Mouse (Mus musculus): ENCODE data around the gene 4932438H23Rik. TPM values are rescaled to one million over a fixed set of nuclear protein-coding genes. Genes with fewer than 3 reads are reported as not detected.
"Not testable (repeated sequence)": the region's sequence is repeated elsewhere in the genome, so short reads cannot be mapped to it uniquely, and the experiment has no call there.

Gene 4932438H23Rik
- polyA plus RNA-seq, 1 experiment from 2014 or later, result not detected

DNA sequence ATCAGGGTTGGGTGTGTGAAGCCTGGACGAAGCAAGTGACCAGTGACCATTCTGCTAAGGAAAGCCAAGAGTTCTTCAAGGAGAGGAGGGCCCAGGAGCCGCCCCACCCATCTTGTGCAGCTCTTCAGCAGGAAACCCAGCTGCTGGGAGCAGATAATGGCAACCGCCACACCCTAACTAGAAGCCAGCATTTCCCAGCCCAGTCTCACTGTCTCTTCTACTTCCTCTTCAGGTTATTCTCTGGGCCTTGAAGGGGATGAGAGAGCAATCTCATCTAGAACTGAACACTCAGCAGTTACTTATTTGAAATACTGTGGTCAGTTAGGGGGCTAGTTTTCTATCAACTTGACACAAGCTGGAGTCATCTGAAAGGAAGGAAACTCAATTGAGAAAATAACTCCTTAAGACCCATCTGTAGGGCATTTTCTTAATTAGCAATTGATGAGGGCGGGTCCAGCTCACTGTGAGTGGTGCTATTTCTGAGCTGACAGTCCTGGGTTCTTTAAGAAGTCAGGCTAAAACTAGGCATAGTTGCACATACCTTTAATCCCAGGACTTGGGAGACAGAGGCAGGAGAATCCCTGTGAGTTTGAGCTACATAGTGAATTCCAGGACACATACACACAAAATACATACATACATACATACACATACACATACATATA lies 8.1 kb downstream of the 4932438H23Rik start:
- H3K27me3 ChIP-seq (replicated peaks; ENCODE audit: control insufficient read depth, insufficient read depth, low read length), result 0 out of 2 replicates have a peak, but pooled peaks cover 5% of the 10 kb centered on the region
- no peak overlapping the region for H3K9ac ChIP-seq (ENCODE audit: low read length)
- H3K9me3 ChIP-seq (ENCODE audit: control insufficient read depth, low read length), result no peaks in the 10 kb centered on the region
- no peak overlapping the region for H3K4me2 ChIP-seq (ENCODE audit: low read length)
- no peak overlapping the region for H3K27ac ChIP-seq (ENCODE audit: low read depth)
- ATAC-seq (replicated peaks; ENCODE audit: low FRiP score, low TSS enrichment, low read depth) (no peak), DNase-seq (ENCODE audit: low spot score) (no peak)
- no peaks in the 10 kb centered on the region for H3K4me1 ChIP-seq (replicated peaks; ENCODE audit: control insufficient read depth, insufficient read depth, low read length)
- H3K4me3 ChIP-seq (ENCODE audit: low read depth, low read length), result no peak overlapping the region
- no peaks in the 10 kb centered on the region for H3K36me3 ChIP-seq (ENCODE audit: control insufficient read depth, insufficient read depth, low read length)
- WGBS, result 64% methylated on average over 4 of the region's 4 CpGs

DNA sequence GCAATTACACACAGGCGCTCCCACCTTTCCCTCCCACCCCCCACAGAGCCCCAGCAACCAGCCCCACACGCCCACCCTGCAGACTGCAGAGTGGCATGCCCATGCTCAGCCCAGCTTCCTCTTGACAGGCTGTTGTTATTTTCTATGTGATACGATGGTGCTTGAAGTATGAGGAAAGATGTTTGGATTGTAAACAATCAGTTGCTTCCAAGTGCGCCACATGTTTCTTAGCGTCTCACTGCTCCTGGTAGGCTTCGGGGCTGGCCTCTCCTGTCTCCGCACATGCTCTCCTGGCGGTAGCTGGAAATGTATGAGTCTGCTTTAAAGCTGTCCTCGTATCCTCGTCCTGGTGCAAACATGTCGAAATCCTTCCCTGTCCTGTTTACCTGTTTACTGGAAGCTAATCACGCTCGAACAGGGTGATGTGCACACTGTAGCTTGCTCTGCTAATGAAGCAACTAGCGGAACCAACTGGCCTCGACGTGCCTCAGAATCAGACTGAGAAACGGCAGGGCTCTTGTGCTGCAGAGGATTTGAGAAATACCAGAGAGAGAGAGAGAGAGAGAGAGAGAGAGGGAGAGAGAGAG lies 9.6 kb downstream of the 4932438H23Rik start:
- Histone ChIP-seq H3K4me3 (ENCODE audit: low read depth, low read length) (no peak overlapping the region), H3K27ac (ENCODE audit: low read depth) (no peak overlapping the region), H3K27me3 (replicated peaks; ENCODE audit: control insufficient read depth, insufficient read depth, low read length) (0 out of 2 replicates have a peak, but pooled peaks cover 5% of the 10 kb centered on the region), H3K9ac (ENCODE audit: low read length) (no peak overlapping the region), H3K36me3 (ENCODE audit: control insufficient read depth, insufficient read depth, low read length) (no peaks in the 10 kb centered on the region), H3K4me1 (replicated peaks; ENCODE audit: control insufficient read depth, insufficient read depth, low read length) (no peaks in the 10 kb centered on the region), H3K9me3 (ENCODE audit: control insufficient read depth, low read length) (no peaks in the 10 kb centered on the region), H3K4me2 (ENCODE audit: low read length) (no peak overlapping the region)
- DNase-seq (ENCODE audit: low spot score), result no peak
- 54% methylated on average over 17 of the region's 17 CpGs for WGBS
- ATAC-seq (replicated peaks; ENCODE audit: low FRiP score, low TSS enrichment, low read depth), result no peak

DNA sequence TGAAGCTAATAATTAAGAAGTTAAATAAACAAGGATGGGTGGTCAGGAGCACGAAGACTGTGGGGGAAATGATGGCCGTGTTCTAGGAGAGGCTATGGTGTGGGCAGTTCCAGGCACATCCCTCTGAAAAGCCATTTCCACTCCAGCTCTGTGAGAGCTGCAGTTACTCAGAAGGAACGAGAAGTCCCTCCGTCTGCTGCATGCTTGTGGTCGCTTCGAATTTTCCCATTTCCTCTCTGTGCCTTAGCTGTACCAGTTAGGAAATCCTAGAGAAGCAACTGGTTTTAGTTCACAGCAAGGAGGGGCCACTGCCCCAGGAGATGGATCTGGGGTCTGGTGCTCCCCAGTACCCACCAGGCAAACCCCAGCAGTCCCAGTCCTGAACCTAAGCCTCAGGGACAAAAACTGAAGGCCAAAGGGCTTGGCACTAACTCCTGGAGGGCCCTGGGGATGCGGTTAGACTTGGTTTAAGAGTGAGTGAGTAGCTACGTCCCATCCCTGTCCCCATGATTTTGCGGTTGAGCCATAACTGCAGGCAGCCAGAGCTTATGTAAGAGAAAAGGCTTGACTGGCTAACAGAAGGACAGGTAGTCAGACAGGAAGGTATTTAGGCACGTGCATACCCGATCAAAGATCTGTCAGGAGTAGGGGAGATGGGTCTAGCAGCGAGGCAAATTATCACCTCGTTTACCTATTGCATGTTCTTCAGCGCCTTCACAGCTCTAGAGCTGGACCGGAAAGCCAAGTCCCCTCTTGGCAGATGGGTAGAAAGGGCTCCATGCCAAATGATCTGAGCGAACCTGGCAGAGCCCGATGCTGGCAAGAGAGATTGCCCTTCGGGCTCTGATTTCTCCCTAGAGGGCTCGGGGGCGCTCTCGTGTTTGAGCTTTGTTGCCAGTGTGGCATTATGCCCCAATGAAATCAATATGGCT lies 10.3 kb downstream of the 4932438H23Rik start:
- no peak overlapping the region for H3K4me3 ChIP-seq (ENCODE audit: low read depth, low read length)
- DNase-seq (ENCODE audit: low spot score) (no peak), ATAC-seq (replicated peaks; ENCODE audit: low FRiP score, low TSS enrichment, low read depth) (no peak)
- no peaks in the 10 kb centered on the region for H3K4me1 ChIP-seq (replicated peaks; ENCODE audit: control insufficient read depth, insufficient read depth, low read length)
- H3K4me2 ChIP-seq (ENCODE audit: low read length), result no peak overlapping the region
- H3K9ac ChIP-seq (ENCODE audit: low read length), result no peak overlapping the region
- no peaks in the 10 kb centered on the region for H3K36me3 ChIP-seq (ENCODE audit: control insufficient read depth, insufficient read depth, low read length)
- 85% methylated on average over 21 of the region's 21 CpGs for WGBS
- H3K9me3 ChIP-seq (ENCODE audit: control insufficient read depth, low read length), result no peaks in the 10 kb centered on the region
- H3K27me3 ChIP-seq (replicated peaks; ENCODE audit: control insufficient read depth, insufficient read depth, low read length), result 0 out of 2 replicates have a peak, but pooled peaks cover 5% of the 10 kb centered on the region
- no peak overlapping the region for H3K27ac ChIP-seq (ENCODE audit: low read depth)

DNA sequence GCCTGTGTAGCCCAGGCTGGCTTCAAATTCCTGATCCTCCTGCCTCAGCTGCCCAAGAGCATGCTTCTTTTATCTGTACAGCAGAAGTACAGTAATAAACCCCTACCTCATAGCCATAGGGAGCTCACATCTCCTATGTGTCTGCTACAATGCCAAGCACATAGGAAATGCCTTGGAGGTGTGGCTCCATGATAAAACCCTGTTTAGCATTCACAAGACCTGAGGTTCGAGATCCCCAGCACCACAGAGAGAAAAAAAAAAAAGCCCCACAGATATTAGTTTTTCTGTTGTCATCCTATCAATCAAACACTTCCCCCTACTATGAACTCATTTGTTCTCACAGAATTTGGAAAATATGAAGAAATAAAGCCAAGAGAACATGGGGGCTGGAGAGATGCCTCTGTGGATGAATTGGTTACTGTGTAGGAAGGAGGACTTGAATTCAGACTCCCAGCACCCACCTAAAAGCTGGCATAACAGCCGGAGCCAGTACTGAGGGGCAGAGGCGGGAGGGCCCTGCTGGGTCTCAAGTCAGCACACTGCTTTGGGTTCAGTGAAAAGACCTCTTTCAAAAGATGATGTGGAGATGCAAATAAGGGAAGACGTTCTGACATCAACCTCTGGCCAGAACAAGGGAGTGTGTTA lies 11.8 kb downstream of the 4932438H23Rik start:
- Histone ChIP-seq H3K9ac (ENCODE audit: low read length) (no peak overlapping the region), H3K36me3 (ENCODE audit: control insufficient read depth, insufficient read depth, low read length) (no peaks in the 10 kb centered on the region), H3K27me3 (replicated peaks; ENCODE audit: control insufficient read depth, insufficient read depth, low read length) (0 out of 2 replicates have a peak, but pooled peaks cover 5% of the 10 kb centered on the region), H3K9me3 (ENCODE audit: control insufficient read depth, low read length) (0 out of 2 replicates have a peak, but pooled peaks cover 1% of the 10 kb centered on the region), H3K27ac (ENCODE audit: low read depth) (no peak overlapping the region), H3K4me2 (ENCODE audit: low read length) (no peak overlapping the region), H3K4me1 (replicated peaks; ENCODE audit: control insufficient read depth, insufficient read depth, low read length) (no peaks in the 10 kb centered on the region), H3K4me3 (ENCODE audit: low read depth, low read length) (no peak overlapping the region)
- WGBS, result 75% methylated on average over 4 of the region's 4 CpGs
- DNase-seq (ENCODE audit: low spot score) (no peak), ATAC-seq (replicated peaks; ENCODE audit: low FRiP score, low TSS enrichment, low read depth) (no peak)

DNA sequence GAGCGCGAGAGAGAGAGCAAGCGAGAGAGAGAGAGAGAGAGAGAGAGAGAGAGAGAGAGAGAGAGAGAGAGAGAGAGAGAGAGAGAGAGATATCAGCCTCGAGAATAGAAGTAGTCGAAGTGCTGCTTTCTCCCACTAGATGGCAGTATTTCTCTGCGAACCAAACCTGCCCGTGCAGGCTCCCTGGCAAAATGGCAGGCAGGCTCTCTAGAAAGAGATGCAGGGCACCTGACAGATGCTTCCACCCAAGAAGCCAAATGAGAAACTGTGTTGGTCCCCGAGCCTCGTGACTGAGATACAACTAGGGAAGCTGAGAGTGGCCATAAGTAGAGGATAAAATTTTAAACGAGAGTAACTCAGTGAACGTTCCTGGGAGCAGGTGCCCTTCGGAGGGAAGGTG lies 13.4 kb downstream of the 4932438H23Rik start:
- no peak overlapping the region for H3K27ac ChIP-seq (ENCODE audit: low read depth)
- H3K9me3 ChIP-seq (ENCODE audit: control insufficient read depth, low read length), result 0 out of 2 replicates have a peak, but pooled peaks cover 3% of the 10 kb centered on the region
- H3K4me2 ChIP-seq (ENCODE audit: low read length), result no peak overlapping the region
- no peaks in the 10 kb centered on the region for H3K4me1 ChIP-seq (replicated peaks; ENCODE audit: control insufficient read depth, insufficient read depth, low read length)
- H3K4me3 ChIP-seq (ENCODE audit: low read depth, low read length), result no peak overlapping the region
- ATAC-seq (replicated peaks; ENCODE audit: low FRiP score, low TSS enrichment, low read depth) (no peak), DNase-seq (ENCODE audit: low spot score) (peak; percentile 75)
- H3K27me3 ChIP-seq (replicated peaks; ENCODE audit: control insufficient read depth, insufficient read depth, low read length), result 0 out of 2 replicates have a peak, but pooled peaks cover 5% of the 10 kb centered on the region
- no peaks in the 10 kb centered on the region for H3K36me3 ChIP-seq (ENCODE audit: control insufficient read depth, insufficient read depth, low read length)
- no peak overlapping the region for H3K9ac ChIP-seq (ENCODE audit: low read length)
- 27% methylated on average over 10 of the region's 12 CpGs for WGBS

DNA sequence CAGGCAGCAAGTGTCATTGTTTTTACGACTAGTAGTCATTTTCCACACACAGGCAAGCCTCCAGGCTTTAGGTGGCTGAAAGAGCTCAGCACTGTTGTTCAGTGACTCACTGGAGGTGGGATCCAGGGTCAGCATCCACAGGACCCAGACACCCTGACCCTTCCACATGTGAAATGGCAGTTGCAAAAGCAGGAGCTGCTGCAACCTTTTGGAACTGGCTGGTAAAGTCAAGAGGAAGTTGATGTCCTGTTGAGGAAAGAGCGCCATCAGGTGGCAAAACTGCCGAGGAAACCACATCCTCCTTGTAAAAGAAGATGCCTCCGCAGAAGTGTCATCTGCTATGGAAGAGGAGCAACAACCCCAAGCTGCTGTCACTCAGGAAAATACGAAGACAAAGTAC lies 18.7 kb downstream of the 4932438H23Rik start:
- Histone ChIP-seq H3K4me1 (replicated peaks; ENCODE audit: control insufficient read depth, insufficient read depth, low read length) (no peaks in the 10 kb centered on the region), H3K9ac (ENCODE audit: low read length) (no peak overlapping the region), H3K4me3 (ENCODE audit: low read depth, low read length) (no peak overlapping the region), H3K27me3 (replicated peaks; ENCODE audit: control insufficient read depth, insufficient read depth, low read length) (no peaks in the 10 kb centered on the region), H3K4me2 (ENCODE audit: low read length) (no peak overlapping the region), H3K36me3 (ENCODE audit: control insufficient read depth, insufficient read depth, low read length) (no peaks in the 10 kb centered on the region), H3K27ac (ENCODE audit: low read depth) (no peak overlapping the region), H3K9me3 (ENCODE audit: control insufficient read depth, low read length) (0 out of 2 replicates have a peak, but pooled peaks cover 3% of the 10 kb centered on the region)
- no peak for ATAC-seq (replicated peaks; ENCODE audit: low FRiP score, low TSS enrichment, low read depth)
- 83% methylated on average over 5 of the region's 5 CpGs for WGBS
- DNase-seq (ENCODE audit: low spot score), result no peak

DNA sequence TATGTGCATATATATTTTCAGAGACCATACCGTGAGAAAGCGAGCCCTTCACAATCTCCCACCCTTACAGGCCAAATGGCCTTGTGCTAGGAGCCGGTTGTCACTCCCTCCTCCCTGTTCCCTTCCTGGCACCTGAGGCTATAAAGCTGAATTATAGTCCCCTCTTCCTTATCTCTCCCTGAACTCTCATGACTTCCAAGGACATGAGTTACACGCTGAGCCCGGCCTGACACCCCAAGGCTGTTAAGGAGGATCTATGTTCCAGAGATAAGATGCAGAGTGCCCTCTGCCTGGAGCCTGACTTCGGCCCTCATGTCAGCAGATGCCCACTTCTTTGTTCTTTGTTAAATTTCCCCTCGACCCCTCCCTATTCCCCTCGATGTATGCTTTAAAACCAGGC lies 19.5 kb downstream of the 4932438H23Rik start:
- not testable (repeated sequence) for H3K9ac ChIP-seq (ENCODE audit: low read length); H3K9me3 ChIP-seq (ENCODE audit: control insufficient read depth, low read length); H3K27me3 ChIP-seq (replicated peaks; ENCODE audit: control insufficient read depth, insufficient read depth, low read length); H3K36me3 ChIP-seq (ENCODE audit: control insufficient read depth, insufficient read depth, low read length); H3K4me3 ChIP-seq (ENCODE audit: low read depth, low read length); H3K27ac ChIP-seq (ENCODE audit: low read depth); ATAC-seq (replicated peaks; ENCODE audit: low FRiP score, low TSS enrichment, low read depth); H3K4me1 ChIP-seq (replicated peaks; ENCODE audit: control insufficient read depth, insufficient read depth, low read length); DNase-seq (ENCODE audit: low spot score); H3K4me2 ChIP-seq (ENCODE audit: low read length)
- WGBS, result 78% methylated on average over 8 of the region's 8 CpGs
